ENCODE assay signal across 2 mouse cellular contexts in the genomic region with DNA sequence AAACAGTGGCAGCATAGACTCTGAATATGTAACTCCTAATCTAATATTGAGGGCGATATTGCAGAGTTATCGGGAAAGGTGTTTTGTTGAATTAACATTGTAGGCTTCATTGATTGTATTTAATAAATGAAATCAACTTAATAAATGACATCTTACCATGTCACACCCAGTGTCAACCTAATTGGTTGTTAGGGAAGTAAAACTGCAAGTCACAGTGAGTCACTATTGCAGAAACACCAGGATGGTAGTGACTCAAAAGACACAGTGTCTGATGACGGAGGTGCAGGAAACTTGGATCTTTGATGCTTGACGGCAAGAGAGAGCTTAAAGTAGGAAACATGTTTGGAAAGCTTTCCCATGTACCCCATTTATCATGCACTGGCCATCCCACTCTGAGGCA.
TF ChIP-seq lines count a peak whose summit lies in the region.

No protein-coding gene starts in this region.

TF ChIP-seq in C2C12, 6 proteins besides CTCF, POLR2A, EP300 and RAD21:
- TF ChIP-seq MYOG (IDR thresholded peaks at IDR 0.05; ENCODE audit: control insufficient read depth, extremely low read depth, insufficient read length) = no peak
- no peak for TF ChIP-seq MYOD1 (IDR thresholded peaks at IDR 0.05; ENCODE audit: control insufficient read depth, insufficient read length, low read depth)
- no peak for TF ChIP-seq MAX (IDR thresholded peaks at IDR 0.05)
- TF ChIP-seq USF1 (IDR thresholded peaks at IDR 0.05; ENCODE audit: low read depth) = no peak
- TF ChIP-seq FOSL1 (IDR thresholded peaks at IDR 0.05; ENCODE audit: insufficient read depth, low read length, poor library complexity, severe bottlenecking) = no peak
- peak; percentile 25 for TF ChIP-seq CEBPB (IDR thresholded peaks at IDR 0.05; ENCODE audit: low read depth)

TF ChIP-seq in MEL, 35 proteins besides CTCF, POLR2A, EP300 and RAD21:
- 0 out of 2 replicates have a peak, but pooled peaks have one; percentile 30 for TF ChIP-seq MAX (IDR thresholded peaks at IDR 0.05; ENCODE audit: low read length)
- TF ChIP-seq ETS1 (IDR thresholded peaks at IDR 0.05; ENCODE audit: low read depth, low read length) = peak; percentile 78; the same call in 1 of the 2 replicates
- peak; percentile 84 for TF ChIP-seq GABPA (IDR thresholded peaks at IDR 0.05; ENCODE audit: low read depth, low read length)
- TF ChIP-seq SMC3 (IDR thresholded peaks at IDR 0.05; ENCODE audit: low read depth, low read length) = no peak
- TF ChIP-seq MAFK (IDR thresholded peaks at IDR 0.05; ENCODE audit: borderline replicate concordance, low read depth, low read length) = 0 out of 2 replicates have a peak, but pooled peaks have one; percentile 28
- no peak for TF ChIP-seq USF2 (IDR thresholded peaks at IDR 0.05; ENCODE audit: borderline replicate concordance in 1 of 2, insufficient read depth in 1 of 2, low read depth in 1 of 2, low read length in 2 of 2)
- no peak for TF ChIP-seq BHLHE40 (IDR thresholded peaks at IDR 0.05; ENCODE audit: borderline replicate concordance, low read depth, low read length)
- no peak for TF ChIP-seq E2F4 (IDR thresholded peaks at IDR 0.05; ENCODE audit: borderline replicate concordance, low read depth, low read length)
- TF ChIP-seq TCF12 (IDR thresholded peaks at IDR 0.05; ENCODE audit: low read depth, low read length) = no peak
- TF ChIP-seq MYB (IDR thresholded peaks at IDR 0.05; ENCODE audit: low read depth, low read length) = no peak
